Mouse (Mus musculus): Measurements from ENCODE around the gene Top2a.
A peak's percentile ranks its signal among the peaks of the same experiment; 100 is the strongest.

DNA sequence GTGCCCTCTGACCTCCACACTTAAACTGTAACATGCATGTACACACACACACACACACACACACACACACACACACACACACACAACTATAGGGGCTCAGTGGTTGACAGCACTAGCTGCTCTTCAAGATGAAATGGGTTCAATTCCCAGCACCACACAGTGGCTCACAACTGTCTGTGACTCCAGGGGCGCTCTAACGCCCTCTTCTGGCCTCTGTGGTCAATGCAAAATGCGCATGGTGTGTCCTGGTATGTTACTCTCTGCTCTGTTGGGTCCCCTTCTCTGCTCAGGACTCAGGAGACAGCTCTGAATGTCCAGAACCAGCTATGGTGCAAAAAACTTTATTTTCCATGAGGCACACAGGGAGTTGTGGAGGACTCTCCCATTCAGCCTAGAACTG lies 41.4 kb upstream of the Top2a start:
- TF ChIP-seq KAT2A (IDR thresholded peaks at IDR 0.05; ENCODE audit: insufficient replicate concordance, low read length) (no peak), ETS1 (conservative IDR thresholded peaks at IDR 0.05; ENCODE audit: low read depth, low read length) (no peak), ZKSCAN1 (IDR thresholded peaks at IDR 0.05; ENCODE audit: borderline replicate concordance, low read depth, low read length) (no peak), JUN (IDR thresholded peaks at IDR 0.05; ENCODE audit: insufficient read depth, low read depth, low read length) (no peak), CTCF (conservative IDR thresholded peaks at IDR 0.05 in 1 of 2, IDR thresholded peaks at IDR 0.05 in 1 of 2; ENCODE audit: low read depth in 2 of 2, low read length in 2 of 2) (peak in 1 of 2 experiments; percentile 25; a peak in 1 of 4 replicates), RAD21 (IDR thresholded peaks at IDR 0.05; ENCODE audit: low read depth, low read length) (no peak), POLR2AphosphoS2 (IDR thresholded peaks at IDR 0.05; ENCODE audit: low read depth, low read length) (no peak), E2F4 (IDR thresholded peaks at IDR 0.05; ENCODE audit: insufficient replicate concordance, low read depth, low read length) (no peak), POLR2A (IDR thresholded peaks at IDR 0.05; ENCODE audit: low read depth, low read length) (no peak), USF1 (IDR thresholded peaks at IDR 0.05; ENCODE audit: low read depth, low read length) (no peak), CHD1 (IDR thresholded peaks at IDR 0.05; ENCODE audit: low read depth, low read length) (no peak), CHD2 (IDR thresholded peaks at IDR 0.05; ENCODE audit: low read length) (no peak)

All from CH12.LX (cell line).